Mouse (Mus musculus) cerebellum, adult 2 months (tissue): Measurements from ENCODE around the gene Zdhhc17.

Experiments used
- CTCF ChIP-seq: fragments of 200-500 bp; IDR thresholded peaks from 2 replicates; pipeline ENCODE4 v1.5.1; 2011; ENCODE audit warnings: low read depth, mild to moderate bottlenecking, control low read depth, low read length, moderate library complexity, borderline replicate concordance; ENCODE audit not compliant: insufficient read depth
- POLR2A ChIP-seq: fragments of 200-500 bp; IDR thresholded peaks from 2 replicates; pipeline ENCODE4 v1.6.1; 2011; ENCODE audit warnings: low read length, control low read depth, borderline replicate concordance; ENCODE audit not compliant: insufficient read depth

DNA sequence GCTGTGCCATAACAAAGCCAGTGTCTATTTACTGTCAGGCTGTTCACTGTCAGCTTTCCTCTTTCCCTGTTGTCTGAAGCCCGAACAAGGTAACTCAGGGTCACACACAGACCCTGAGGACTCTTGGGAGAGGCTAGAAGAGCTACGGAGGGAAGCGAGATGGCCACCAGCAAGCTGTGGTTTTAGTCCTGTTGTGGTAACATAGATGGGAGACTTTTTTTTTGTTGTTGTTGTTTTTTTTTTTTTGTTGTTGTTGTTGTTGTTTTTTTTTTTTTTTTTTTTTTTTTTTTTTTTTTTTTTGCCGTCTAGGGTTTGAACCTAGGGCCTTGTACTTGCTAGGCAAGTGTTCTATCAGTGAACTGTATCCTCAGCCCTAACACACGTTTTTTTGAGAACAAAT lies 76.4 kb downstream of the Zdhhc17 start:
- TF ChIP-seq POLR2A (no peak), CTCF (no peak)
